Mouse (Mus musculus): ENCODE data around the gene Polr1b.

GRCm38 (mm10) chr2:129151111-129151510 is 50.3 kb downstream of the Polr1b start:
- TF ChIP-seq CTCF (IDR thresholded peaks at IDR 0.05; ENCODE audit: low read depth) (no peak), EP300 (IDR thresholded peaks at IDR 0.05; ENCODE audit: low read depth) (no peak)

All from liver, postnatal 0 days (tissue).